Mouse (Mus musculus): ENCODE data around the gene Myo5c.

DNA sequence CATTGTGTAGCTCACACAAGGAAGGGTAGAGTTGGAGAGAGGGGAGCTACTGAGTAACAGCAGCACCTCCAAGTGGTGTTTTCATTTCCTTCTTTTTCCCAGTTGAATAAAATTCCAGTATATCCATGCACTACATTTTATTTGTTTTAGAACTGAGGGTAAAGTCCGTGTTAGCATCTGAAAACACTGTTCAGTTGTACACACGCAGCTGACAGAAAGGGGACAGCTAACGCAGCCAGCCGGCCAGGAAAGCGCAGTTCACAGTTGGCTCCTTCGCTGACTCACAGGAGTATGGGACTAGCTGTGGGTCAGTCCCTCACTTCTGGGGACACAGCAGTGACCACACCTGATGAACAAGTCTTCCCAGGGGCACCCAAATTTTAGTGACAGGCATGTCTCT lies 35.3 kb downstream of the Myo5c start:
- TF ChIP-seq POLR2A (IDR thresholded peaks at IDR 0.05; ENCODE audit: borderline replicate concordance, control insufficient read depth, low read depth, low read length), result no peak
- no peak for TF ChIP-seq CTCF (IDR thresholded peaks at IDR 0.05; ENCODE audit: control insufficient read depth, insufficient read depth, low read length)
